Mouse (Mus musculus) E14TG2a.4 (cell line): ENCODE measurements at regions not wholly inside any gene's neighbourhood (a gene's known extent, or its start where the extent isn't known, plus 50 kb on each side); places are given as distances from the start of the nearest gene placed in this dataset.

Experiments used
- CTCF ChIP-seq: conservative IDR thresholded peaks from 2 replicates; pipeline ENCODE4 v1.5.1; 2014; ENCODE audit warnings: low read length
- NANOG ChIP-seq: IDR thresholded peaks from 2 replicates; pipeline ENCODE4 v1.6.1; 2014; ENCODE audit warnings: borderline replicate concordance, low read length, mixed read lengths

DNA sequence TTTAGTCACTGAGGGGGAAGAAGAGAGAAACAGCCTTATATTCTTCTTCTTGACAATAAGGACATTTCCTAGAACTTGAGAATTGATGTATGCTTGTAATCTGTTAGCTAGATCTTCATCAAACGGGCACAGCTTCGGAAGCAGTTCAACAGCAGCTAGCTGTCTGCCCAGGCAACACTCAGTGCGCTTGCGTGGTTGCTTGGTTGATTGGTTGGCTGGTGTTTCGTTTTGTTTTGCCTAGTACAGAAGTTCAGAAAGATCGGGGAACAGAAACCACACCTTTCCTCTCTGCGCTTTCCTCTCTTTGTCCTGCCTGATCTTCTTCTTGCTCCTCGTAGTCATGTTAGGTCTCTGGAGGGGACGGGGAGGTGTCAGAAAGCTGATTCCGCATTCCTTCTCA lies 212.2 kb upstream of the Pmfbp1 start:
- no peak for TF ChIP-seq CTCF
- peak; percentile 44; the same call in 1 of the 2 replicates for TF ChIP-seq NANOG
